Mouse (Mus musculus): ENCODE results near the gene Gm572.

DNA sequence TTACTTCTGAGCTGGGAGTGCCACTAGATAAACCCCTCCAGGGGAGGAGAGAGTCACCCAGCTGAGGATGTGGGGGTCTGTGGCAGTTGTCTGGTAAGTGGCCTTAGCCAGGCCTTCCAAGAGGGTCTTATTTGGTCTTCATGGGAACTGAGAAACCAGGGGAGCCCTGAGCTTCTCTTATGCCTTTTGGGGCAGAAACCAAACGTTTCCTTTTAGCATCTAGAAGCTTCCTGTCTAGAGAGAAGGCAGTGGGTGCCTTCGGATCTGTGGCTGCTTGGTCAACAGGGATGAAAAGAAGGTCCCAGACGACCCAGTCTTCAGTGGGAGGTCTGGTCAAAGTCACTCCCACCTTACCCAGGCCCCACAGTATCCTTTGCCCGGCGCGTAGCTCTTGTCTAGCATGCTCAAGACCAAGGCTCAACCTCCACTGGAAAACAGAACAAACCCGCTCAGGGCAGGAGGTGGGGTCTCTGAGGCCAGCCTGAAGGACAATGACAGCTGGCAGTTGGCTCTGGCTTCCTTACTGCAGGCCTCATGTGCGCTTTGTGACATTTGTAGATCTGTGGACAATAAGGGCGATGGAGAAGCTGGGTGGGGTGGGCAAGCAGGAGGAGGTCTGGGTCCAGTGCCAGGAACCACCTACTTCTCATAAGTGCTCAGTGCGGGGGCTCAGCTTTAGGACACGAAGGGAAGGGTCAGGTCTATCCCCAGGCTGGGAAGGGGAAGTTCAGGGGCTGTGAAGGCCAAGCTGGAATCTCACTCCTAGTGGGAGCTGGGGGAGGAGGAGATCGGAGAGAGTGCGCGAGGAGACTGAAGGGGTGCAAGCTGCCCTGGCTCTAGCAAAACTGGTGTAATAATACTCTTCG lies at the start of gene Gm572:
- TF ChIP-seq GATA1 (IDR thresholded peaks at IDR 0.05; ENCODE audit: borderline replicate concordance, low read length) (no peak), FLI1 (IDR thresholded peaks at IDR 0.05; ENCODE audit: low read length) (no peak)

Measured in megakaryocyte, embryonic 14.5 days (primary cell).